Mouse (Mus musculus): Measurements from ENCODE around the gene Cpd. TPM values are rescaled to one million over a fixed set of nuclear protein-coding genes. Genes with fewer than 3 reads are reported as not detected.

Cpd gene
- polyA plus RNA-seq, 1 experiment from 2014 or later = 12.7 TPM

GRCm38 (mm10) chr11:76835868-76836267 lies 10.9 kb downstream of the Cpd start:
- H3K27me3 ChIP-seq (ENCODE audit: control insufficient read depth, insufficient read depth, low read length) = no peaks in the 10 kb centered on the region
- H3K9ac ChIP-seq = no peak overlapping the region
- 89% methylated on average over 5 of the region's 5 CpGs for WGBS
- no peak for ATAC-seq (ENCODE audit: low FRiP score)
- no peak overlapping the region for H3K4me3 ChIP-seq (replicated peaks; ENCODE audit: low read length)
- H3K9me3 ChIP-seq (ENCODE audit: control insufficient read depth, low read length) = no peaks in the 10 kb centered on the region
- no peak for DNase-seq (ENCODE audit: low spot score)
- H3K4me2 ChIP-seq (replicated peaks) = no peak overlapping the region
- H3K27ac ChIP-seq = no peak overlapping the region
- no peaks in the 10 kb centered on the region for H3K4me1 ChIP-seq (replicated peaks; ENCODE audit: control insufficient read depth, insufficient read depth, low read length)
- H3K36me3 ChIP-seq (replicated peaks; ENCODE audit: control insufficient read depth, insufficient read depth) = peaks cover 13% of the 10 kb centered on the region; the same call in 1 of the 2 replicates

- no peaks in the 10 kb centered on the region for H3K4me1 ChIP-seq (replicated peaks; ENCODE audit: control insufficient read depth, insufficient read depth, low read length)
- no peak for ATAC-seq (ENCODE audit: low FRiP score)
- peaks cover 10% of the 10 kb centered on the region; the same call in 1 of the 2 replicates for H3K36me3 ChIP-seq (replicated peaks; ENCODE audit: control insufficient read depth, insufficient read depth)
- no peak overlapping the region for H3K9ac ChIP-seq
- WGBS = 91% methylated on average over 1 of the region's 1 CpGs
- H3K27ac ChIP-seq = no peak overlapping the region
- H3K4me2 ChIP-seq (replicated peaks) = no peak overlapping the region
- H3K4me3 ChIP-seq (replicated peaks; ENCODE audit: low read length) = no peak overlapping the region
- no peak for DNase-seq (ENCODE audit: low spot score)
- H3K27me3 ChIP-seq (ENCODE audit: control insufficient read depth, insufficient read depth, low read length) = no peaks in the 10 kb centered on the region
- no peaks in the 10 kb centered on the region for H3K9me3 ChIP-seq (ENCODE audit: control insufficient read depth, low read length)
Measured at GRCm38 (mm10) chr11:76834665-76835064, 12.2 kb downstream of the Cpd start.

- H3K4me1 ChIP-seq (replicated peaks; ENCODE audit: control insufficient read depth, insufficient read depth, low read length) = no peaks in the 10 kb centered on the region
- H3K27ac ChIP-seq = no peak overlapping the region
- no peak overlapping the region for H3K9ac ChIP-seq
- H3K9me3 ChIP-seq (ENCODE audit: control insufficient read depth, low read length) = no peaks in the 10 kb centered on the region
- no peak for DNase-seq (ENCODE audit: low spot score)
- ATAC-seq (ENCODE audit: low FRiP score) = no peak
- no peak overlapping the region for H3K4me2 ChIP-seq (replicated peaks)
- H3K36me3 ChIP-seq (replicated peaks; ENCODE audit: control insufficient read depth, insufficient read depth) = no peaks in the 10 kb centered on the region
- no peak overlapping the region for H3K4me3 ChIP-seq (replicated peaks; ENCODE audit: low read length)
- H3K27me3 ChIP-seq (ENCODE audit: control insufficient read depth, insufficient read depth, low read length) = no peaks in the 10 kb centered on the region
- 87% methylated on average over 9 of the region's 9 CpGs for WGBS
Measured at GRCm38 (mm10) chr11:76824885-76825265, 21.9 kb downstream of the Cpd start.

- no peaks in the 10 kb centered on the region for H3K9me3 ChIP-seq (ENCODE audit: control insufficient read depth, low read length)
Measured at GRCm38 (mm10) chr11:76824238-76824884, 22.5 kb downstream of the Cpd start.

GRCm38 (mm10) chr11:76823641-76824040 lies 23.2 kb downstream of the Cpd start:
- 92% methylated on average over 3 of the region's 3 CpGs for WGBS
- ATAC-seq (ENCODE audit: low FRiP score) = no peak
- H3K27ac ChIP-seq = no peak overlapping the region

More at GRCm38 (mm10) chr11:76824238-76824884, 22.5 kb downstream of the Cpd start:
- no peak overlapping the region for H3K27ac ChIP-seq
- ATAC-seq (ENCODE audit: low FRiP score) (no peak), DNase-seq (ENCODE audit: low spot score) (no peak)
- H3K4me2 ChIP-seq (replicated peaks) = no peak overlapping the region
- H3K36me3 ChIP-seq (replicated peaks; ENCODE audit: control insufficient read depth, insufficient read depth) = no peaks in the 10 kb centered on the region
- no peak overlapping the region for H3K9ac ChIP-seq
- no peaks in the 10 kb centered on the region for H3K4me1 ChIP-seq (replicated peaks; ENCODE audit: control insufficient read depth, insufficient read depth, low read length)
- H3K4me3 ChIP-seq (replicated peaks; ENCODE audit: low read length) = no peak overlapping the region
- WGBS = 85% methylated on average over 7 of the region's 7 CpGs
- no peaks in the 10 kb centered on the region for H3K27me3 ChIP-seq (ENCODE audit: control insufficient read depth, insufficient read depth, low read length)

GRCm38 (mm10) chr11:76821353-76821752 lies 25.5 kb downstream of the Cpd start:
- Histone ChIP-seq H3K9ac (no peak overlapping the region), H3K27me3 (ENCODE audit: control insufficient read depth, insufficient read depth, low read length) (no peaks in the 10 kb centered on the region), H3K9me3 (ENCODE audit: control insufficient read depth, low read length) (no peaks in the 10 kb centered on the region), H3K4me3 (replicated peaks; ENCODE audit: low read length) (no peak overlapping the region), H3K27ac (no peak overlapping the region), H3K4me1 (replicated peaks; ENCODE audit: control insufficient read depth, insufficient read depth, low read length) (no peaks in the 10 kb centered on the region), H3K36me3 (replicated peaks; ENCODE audit: control insufficient read depth, insufficient read depth) (no peaks in the 10 kb centered on the region), H3K4me2 (replicated peaks) (no peak overlapping the region)
- 91% methylated on average over 3 of the region's 3 CpGs for WGBS
- ATAC-seq (ENCODE audit: low FRiP score) (no peak), DNase-seq (ENCODE audit: low spot score) (no peak)

More at GRCm38 (mm10) chr11:76823641-76824040, 23.2 kb downstream of the Cpd start:
- no peak overlapping the region for H3K4me2 ChIP-seq (replicated peaks)
- DNase-seq (ENCODE audit: low spot score) = no peak
- no peaks in the 10 kb centered on the region for H3K36me3 ChIP-seq (replicated peaks; ENCODE audit: control insufficient read depth, insufficient read depth)
- H3K27me3 ChIP-seq (ENCODE audit: control insufficient read depth, insufficient read depth, low read length) = no peaks in the 10 kb centered on the region
- no peaks in the 10 kb centered on the region for H3K4me1 ChIP-seq (replicated peaks; ENCODE audit: control insufficient read depth, insufficient read depth, low read length)
- no peak overlapping the region for H3K4me3 ChIP-seq (replicated peaks; ENCODE audit: low read length)
- H3K9me3 ChIP-seq (ENCODE audit: control insufficient read depth, low read length) = no peaks in the 10 kb centered on the region
- no peak overlapping the region for H3K9ac ChIP-seq

GRCm38 (mm10) chr11:76817664-76818063 lies 29.2 kb downstream of the Cpd start:
- Histone ChIP-seq H3K36me3 (replicated peaks; ENCODE audit: control insufficient read depth, insufficient read depth) (peaks cover 13% of the 10 kb centered on the region), H3K9ac (no peak overlapping the region), H3K4me3 (replicated peaks; ENCODE audit: low read length) (no peak overlapping the region), H3K9me3 (ENCODE audit: control insufficient read depth, low read length) (no peaks in the 10 kb centered on the region), H3K27ac (no peak overlapping the region), H3K27me3 (ENCODE audit: control insufficient read depth, insufficient read depth, low read length) (no peaks in the 10 kb centered on the region), H3K4me2 (replicated peaks) (no peak overlapping the region), H3K4me1 (replicated peaks; ENCODE audit: control insufficient read depth, insufficient read depth, low read length) (no peaks in the 10 kb centered on the region)
- WGBS = 93% methylated on average over 3 of the region's 3 CpGs
- ATAC-seq (ENCODE audit: low FRiP score) (no peak), DNase-seq (ENCODE audit: low spot score) (no peak)

GRCm38 (mm10) chr11:76810706-76811495 lies 35.9 kb downstream of the Cpd start:
- Histone ChIP-seq H3K27ac (no peak overlapping the region), H3K36me3 (replicated peaks; ENCODE audit: control insufficient read depth, insufficient read depth) (peaks cover 51% of the 10 kb centered on the region), H3K4me1 (replicated peaks; ENCODE audit: control insufficient read depth, insufficient read depth, low read length) (no peaks in the 10 kb centered on the region), H3K27me3 (ENCODE audit: control insufficient read depth, insufficient read depth, low read length) (no peaks in the 10 kb centered on the region), H3K4me3 (replicated peaks; ENCODE audit: low read length) (no peak overlapping the region), H3K9me3 (ENCODE audit: control insufficient read depth, low read length) (no peaks in the 10 kb centered on the region), H3K4me2 (replicated peaks) (no peak overlapping the region), H3K9ac (no peak overlapping the region)
- ATAC-seq (ENCODE audit: low FRiP score) (no peak), DNase-seq (ENCODE audit: low spot score) (no peak)
- WGBS = 78% methylated on average over 9 of the region's 9 CpGs

GRCm38 (mm10) chr11:76809450-76809849 lies 37.4 kb downstream of the Cpd start:
- Histone ChIP-seq H3K27ac (no peak overlapping the region), H3K4me3 (replicated peaks; ENCODE audit: low read length) (no peak overlapping the region), H3K36me3 (replicated peaks; ENCODE audit: control insufficient read depth, insufficient read depth) (peaks cover 63% of the 10 kb centered on the region), H3K27me3 (ENCODE audit: control insufficient read depth, insufficient read depth, low read length) (no peaks in the 10 kb centered on the region), H3K9me3 (ENCODE audit: control insufficient read depth, low read length) (no peaks in the 10 kb centered on the region), H3K4me1 (replicated peaks; ENCODE audit: control insufficient read depth, insufficient read depth, low read length) (no peaks in the 10 kb centered on the region), H3K9ac (no peak overlapping the region), H3K4me2 (replicated peaks) (no peak overlapping the region)
- no peak for ATAC-seq (ENCODE audit: low FRiP score)
- WGBS = 61% methylated on average over 3 of the region's 3 CpGs
- DNase-seq (ENCODE audit: low spot score) = no peak
